Mouse (Mus musculus) kidney, adult 2 months (tissue): ENCODE data around the gene Ppp2r5c. TPM values are rescaled to one million over a fixed set of nuclear protein-coding genes. Genes with fewer than 3 reads are reported as not detected.
A peak's percentile ranks its signal among the peaks of the same experiment; 100 is the strongest.

Experiments
- DNase-seq: peaks from one replicate; pipeline ENCODE4 v3.0.0; 2021
- H3K27ac ChIP-seq: fragments of 200-500 bp; 2 replicates; pipeline ENCODE4 v1.5.1; 2012; ENCODE audit warnings: low read depth, low read length, control low read depth, inconsistent platforms; ENCODE audit not compliant: insufficient read depth
- H3K27me3 ChIP-seq: fragments of 200-500 bp; replicated peaks from 2 replicates; pipeline ENCODE4 v1.6.1; 2012; ENCODE audit warnings: mild to moderate bottlenecking, moderate library complexity, low read length, inconsistent platforms; ENCODE audit not compliant: control insufficient read depth, insufficient read depth
- H3K36me3 ChIP-seq: fragments of 200-500 bp; 2 replicates; pipeline ENCODE4 v1.6.1; 2012; ENCODE audit warnings: mild to moderate bottlenecking, moderate library complexity, low read length, inconsistent platforms; ENCODE audit not compliant: control insufficient read depth, insufficient read depth
- H3K4me1 ChIP-seq: fragments of 200-500 bp; 2 replicates; pipeline ENCODE4 v1.6.1; 2011; ENCODE audit warnings: low read length; ENCODE audit not compliant: control insufficient read depth, insufficient read depth
- H3K4me3 ChIP-seq: fragments of 200-500 bp; 2 replicates; pipeline ENCODE4 v1.5.1; 2011; ENCODE audit warnings: mild to moderate bottlenecking, low read depth, low read length, control low read depth; ENCODE audit not compliant: insufficient read depth
- CTCF ChIP-seq: fragments of 200-500 bp; conservative IDR thresholded peaks from 2 replicates; pipeline ENCODE4 v1.5.1; 2011; ENCODE audit warnings: low read depth, mild to moderate bottlenecking, control low read depth, low read length, moderate library complexity, mixed read lengths; ENCODE audit not compliant: insufficient read depth, insufficient read length
- POLR2A ChIP-seq: fragments of 200-500 bp; IDR thresholded peaks from one replicate; pipeline ENCODE4 v1.6.1; 2011; ENCODE audit warnings: low read depth, low read length, control low read depth
- WGBS: fragments of 180-500 bp; shearing (Covaris S2); methylation state at CpG from one replicate; pipeline ENCODE4 v1.1.7; 2018; 5-methylcytosine and 5-hydroxymethylcytosine counted together
- polyA plus RNA-seq: library from polyadenylated mRNA; depleted of rRNA; stranded (reverse); fragments of >200 nt; gene quantifications from 2 replicates; pipeline ENCODE4 v1.2.3, GENCODE M21; 2012

Ppp2r5c gene
- polyA plus RNA-seq, 1 experiment = 41.3 TPM

DNA sequence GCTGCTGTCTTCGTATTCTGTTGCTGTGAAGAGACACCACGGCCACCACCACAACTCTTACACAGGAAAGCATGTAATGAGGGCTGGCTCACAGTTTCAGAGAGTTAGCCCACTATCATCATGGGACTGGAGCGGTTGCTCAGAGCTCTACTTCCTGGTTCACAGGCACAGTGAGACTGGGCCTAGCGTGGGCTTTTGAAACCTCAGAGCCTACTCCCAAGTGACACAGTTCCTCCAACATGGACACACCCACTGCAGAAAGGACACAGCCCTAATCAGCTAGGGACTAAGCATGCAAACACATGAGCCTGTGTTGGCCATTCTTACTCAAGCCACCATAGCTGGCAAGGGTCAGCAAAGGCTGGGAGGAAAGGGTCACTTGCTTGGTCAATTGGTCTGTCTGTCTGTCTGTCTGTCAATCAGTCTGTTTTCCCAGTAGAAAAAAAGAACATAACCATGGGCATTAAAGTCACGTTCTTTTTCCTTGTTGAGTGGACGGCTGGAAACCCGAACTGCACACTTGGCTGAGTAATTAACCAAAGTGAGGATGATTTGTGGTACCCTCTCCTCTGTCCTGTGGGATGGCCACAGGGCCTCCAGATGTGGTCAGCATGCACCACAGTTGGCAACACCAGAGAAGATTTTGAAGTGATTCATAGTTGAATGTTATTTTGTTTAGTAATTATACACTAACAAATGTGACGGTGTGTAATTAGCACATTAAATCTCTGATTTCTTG is 56.7 kb downstream of the Ppp2r5c start:
- Histone ChIP-seq H3K36me3 (no peaks in the 10 kb centered on the region), H3K27ac (no peak overlapping the region), H3K4me3 (no peak overlapping the region), H3K4me1 (peaks cover 24% of the 10 kb centered on the region), H3K27me3 (no peaks in the 10 kb centered on the region)
- TF ChIP-seq CTCF (no peak), POLR2A (no peak)
- 52% methylated on average over 8 of the region's 8 CpGs for WGBS
- peak; percentile 30 for DNase-seq

DNA sequence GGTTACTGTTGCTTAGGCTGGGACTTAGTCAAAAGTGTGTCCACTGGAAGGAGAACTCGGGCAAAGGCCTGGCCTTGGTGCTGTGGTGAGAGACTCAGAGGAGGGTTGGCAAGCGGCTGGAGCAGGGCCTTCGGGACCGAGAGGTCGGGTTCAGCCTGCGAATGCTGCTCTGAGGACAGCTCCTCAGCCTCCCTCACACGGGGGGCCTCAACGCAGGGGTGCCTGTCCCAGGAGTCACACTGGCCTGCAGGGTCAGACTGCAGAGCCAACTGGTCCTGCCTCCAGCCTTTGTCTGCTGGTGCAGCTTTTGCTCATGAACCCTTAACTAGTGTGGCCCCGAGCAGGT is 57.2 kb downstream of the Ppp2r5c start:
- no peak for DNase-seq
- no peak for TF ChIP-seq POLR2A
- no peak for TF ChIP-seq CTCF
- no peak overlapping the region for H3K4me3 ChIP-seq
- no peaks in the 10 kb centered on the region for H3K36me3 ChIP-seq
- 48% methylated on average over 9 of the region's 9 CpGs for WGBS
- H3K27me3 ChIP-seq = no peaks in the 10 kb centered on the region
- peaks cover 20% of the 10 kb centered on the region; the same call in 1 of the 2 replicates for H3K4me1 ChIP-seq
- H3K27ac ChIP-seq = no peak overlapping the region

DNA sequence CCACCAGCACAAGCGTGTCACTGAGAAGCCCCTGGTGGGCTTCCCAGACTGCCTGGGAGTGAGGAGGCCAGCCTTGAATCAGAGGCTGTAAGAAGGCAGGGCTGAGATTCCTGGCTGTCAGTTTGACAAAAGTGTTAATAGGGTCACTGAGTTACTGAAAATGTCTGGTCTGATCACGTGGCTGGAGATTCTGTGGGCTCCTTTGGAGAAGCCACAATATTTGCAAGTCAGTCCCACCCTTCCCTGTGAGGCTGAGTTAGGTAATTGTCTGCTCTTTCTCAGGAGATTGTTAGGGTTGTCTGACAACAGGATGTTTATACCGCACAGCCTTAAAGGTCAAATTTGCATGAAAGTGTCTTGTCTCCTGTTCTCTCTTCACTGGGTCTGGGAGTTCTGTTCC is 57.9 kb downstream of the Ppp2r5c start:
- 44% methylated on average over 3 of the region's 3 CpGs for WGBS
- no peak for TF ChIP-seq POLR2A
- no peak for TF ChIP-seq CTCF
- Histone ChIP-seq H3K36me3 (no peaks in the 10 kb centered on the region), H3K4me3 (no peak overlapping the region), H3K27ac (no peak overlapping the region), H3K4me1 (peaks cover 21% of the 10 kb centered on the region; the same call in 1 of the 2 replicates), H3K27me3 (no peaks in the 10 kb centered on the region)
- no peak for DNase-seq

DNA sequence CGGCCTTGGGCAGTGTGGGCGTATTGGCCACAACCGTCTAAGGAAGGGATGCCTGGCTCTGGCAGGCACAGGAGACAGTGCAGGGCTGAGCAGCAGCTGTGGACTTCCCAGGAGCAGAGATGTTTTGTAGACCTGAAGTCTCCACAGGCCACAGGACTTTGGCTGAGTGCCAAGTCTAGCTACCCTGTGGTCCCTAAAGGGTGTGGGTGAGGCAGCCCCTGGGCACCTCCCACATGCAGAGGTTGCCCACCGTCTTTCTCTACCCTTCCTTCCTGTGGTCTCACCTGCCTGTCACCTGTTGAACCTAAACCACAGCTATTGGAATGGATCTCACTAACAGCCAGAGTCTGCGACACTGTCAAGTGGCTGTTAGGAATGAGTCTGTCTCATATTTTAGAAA is 59.1 kb downstream of the Ppp2r5c start:
- 54% methylated on average over 5 of the region's 5 CpGs for WGBS
- H3K4me1 ChIP-seq = peaks cover 21% of the 10 kb centered on the region; the same call in 1 of the 2 replicates
- H3K36me3 ChIP-seq = no peaks in the 10 kb centered on the region
- H3K27me3 ChIP-seq = no peaks in the 10 kb centered on the region
- no peak for DNase-seq
- TF ChIP-seq POLR2A (no peak), CTCF (no peak)
- H3K27ac ChIP-seq = no peak overlapping the region
- no peak overlapping the region for H3K4me3 ChIP-seq

DNA sequence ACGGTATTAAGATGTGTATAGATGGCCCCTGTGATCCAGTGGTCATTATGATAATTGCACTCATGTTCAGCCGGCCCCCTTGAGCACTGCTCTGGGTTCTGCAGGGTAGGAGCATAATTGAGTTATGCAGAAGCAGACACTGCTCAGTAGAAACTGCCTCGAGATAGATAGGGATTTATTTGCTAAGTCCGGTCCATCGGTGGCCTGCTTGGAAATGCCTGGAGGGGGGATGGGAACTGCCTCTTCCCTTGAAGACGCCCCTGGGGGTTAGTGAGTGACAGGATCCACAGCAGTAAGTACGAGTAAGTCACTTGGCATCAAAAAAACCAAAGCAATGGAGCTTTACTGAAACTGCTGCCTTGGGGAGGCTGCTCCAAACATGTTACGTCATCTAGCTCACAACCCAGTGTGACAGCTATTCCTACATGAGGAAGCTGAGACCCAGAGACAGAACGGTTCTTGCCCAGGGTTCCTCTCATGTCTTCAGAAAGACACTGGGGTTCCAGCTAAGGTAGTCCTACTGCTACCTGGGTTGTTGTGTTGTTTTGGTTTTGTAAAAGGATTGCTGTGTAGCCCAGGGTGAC is 60.9 kb downstream of the Ppp2r5c start:
- Histone ChIP-seq H3K27me3 (no peaks in the 10 kb centered on the region), H3K27ac (no peak overlapping the region), H3K4me3 (no peak overlapping the region), H3K4me1 (peaks cover 22% of the 10 kb centered on the region), H3K36me3 (no peaks in the 10 kb centered on the region)
- WGBS = 50% methylated on average over 9 of the region's 9 CpGs
- TF ChIP-seq CTCF = no peak
- TF ChIP-seq POLR2A = no peak
- DNase-seq = no peak

DNA sequence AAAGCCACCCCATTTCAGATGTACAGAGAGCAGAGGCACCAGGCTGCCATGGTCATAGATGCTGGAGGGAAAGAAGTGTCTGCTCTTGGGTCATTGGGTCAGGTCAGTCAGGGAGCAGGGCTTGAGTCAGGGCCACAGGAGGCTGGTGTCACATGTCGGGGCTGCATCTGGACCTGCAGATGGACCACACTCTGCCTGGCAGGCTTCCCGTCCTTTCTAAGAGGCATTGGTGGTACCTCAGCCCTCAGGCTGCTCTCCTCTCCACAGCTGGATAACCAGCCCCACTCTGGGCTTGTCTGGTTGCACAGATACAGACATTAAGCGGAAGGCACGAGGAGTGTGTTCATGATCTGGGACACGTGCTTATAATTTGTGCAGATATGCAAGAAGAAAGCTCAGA is 61.8 kb downstream of the Ppp2r5c start:
- H3K4me3 ChIP-seq = no peak overlapping the region
- H3K4me1 ChIP-seq = peaks cover 17% of the 10 kb centered on the region
- no peaks in the 10 kb centered on the region for H3K27me3 ChIP-seq
- no peak for TF ChIP-seq CTCF
- no peak for TF ChIP-seq POLR2A
- H3K36me3 ChIP-seq = no peaks in the 10 kb centered on the region
- no peak overlapping the region for H3K27ac ChIP-seq
- no peak for DNase-seq
- 74% methylated on average over 5 of the region's 5 CpGs for WGBS

DNA sequence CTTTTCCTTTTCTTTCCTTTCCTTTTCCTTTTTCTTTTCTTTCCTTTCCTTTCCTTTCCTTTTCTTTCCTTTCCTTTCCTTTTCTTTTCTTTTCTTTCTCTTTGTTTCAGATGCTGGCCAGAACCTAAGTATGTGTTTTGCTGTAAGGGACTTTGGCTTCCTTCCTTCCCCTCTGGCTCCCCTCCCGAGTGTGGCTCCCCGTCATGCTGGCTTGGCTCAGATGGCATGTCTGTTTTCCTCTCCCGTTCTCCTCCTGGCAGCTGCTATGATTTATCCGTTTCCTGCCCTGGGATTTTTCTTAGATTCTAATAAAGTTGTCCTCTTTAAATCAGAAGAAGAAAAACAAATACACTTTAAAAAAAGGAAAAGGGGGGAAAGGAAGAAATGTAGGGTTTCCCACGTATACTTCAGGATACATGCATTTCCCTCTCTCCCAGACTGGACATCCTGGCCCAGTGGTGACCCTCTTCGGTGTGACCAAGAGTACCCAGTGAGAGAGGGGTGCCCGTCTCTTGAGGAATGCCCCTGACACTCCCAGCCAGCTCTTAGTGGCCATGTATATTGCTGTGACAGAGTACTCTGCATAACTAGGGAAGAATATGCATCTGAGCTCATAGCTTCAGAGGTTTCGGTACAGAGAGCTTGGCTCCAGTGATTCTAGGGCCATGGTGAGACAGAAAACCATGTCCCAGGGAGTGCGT is 63.4 kb downstream of the Ppp2r5c start:
- Histone ChIP-seq H3K27me3 (no peaks in the 10 kb centered on the region), H3K4me3 (no peak overlapping the region), H3K4me1 (peaks cover 8% of the 10 kb centered on the region), H3K27ac (peak overlapping the region; percentile 86), H3K36me3 (no peaks in the 10 kb centered on the region)
- DNase-seq = peak; percentile 86
- 34% methylated on average over 9 of the region's 9 CpGs for WGBS
- TF ChIP-seq CTCF = no peak
- no peak for TF ChIP-seq POLR2A
